Mouse (Mus musculus) liver, postnatal 0 days (tissue): Measurements from ENCODE around the gene Gm853. TPM values are rescaled to one million over a fixed set of nuclear protein-coding genes. Genes with fewer than 3 reads are reported as not detected.

Source experiments
- ATAC-seq: fragments of 200-750 bp; cut with Nextera tagmentation; 2 replicates; pipeline ENCODE4 v1.8.0; 2017; ENCODE audit warnings: mild to moderate bottlenecking, moderate library complexity
- DNase-seq: peaks from one replicate; pipeline ENCODE4 v3.0.0-alpha.2; 2016
- H3K27ac ChIP-seq: fragments of 300-500 bp; sonication (generic); 2 replicates; pipeline ENCODE4 v1.5.1; 2014; ENCODE audit warnings: antibody characterized with exemption, moderate library complexity, mild to moderate bottlenecking, low read depth
- H3K27me3 ChIP-seq: fragments of 300-500 bp; sonication (generic); 2 replicates; pipeline ENCODE4 v1.6.1; 2014; ENCODE audit warnings: low read length, control low read depth, mixed read lengths; ENCODE audit not compliant: insufficient read depth
- H3K36me3 ChIP-seq: fragments of 300-500 bp; sonication (generic); replicated peaks from 2 replicates; pipeline ENCODE4 v1.6.1; 2014; ENCODE audit warnings: mild to moderate bottlenecking, control low read depth, low read length, moderate library complexity, mixed read lengths; ENCODE audit not compliant: insufficient read depth
- H3K4me1 ChIP-seq: fragments of 300-500 bp; sonication (generic); 2 replicates; pipeline ENCODE4 v1.6.1; 2014; ENCODE audit warnings: antibody characterized with exemption, mild to moderate bottlenecking, control low read depth; ENCODE audit not compliant: insufficient read depth
- H3K4me2 ChIP-seq: fragments of 300-500 bp; sonication (generic); 2 replicates; pipeline ENCODE4 v1.6.1; 2014; ENCODE audit warnings: low read depth, mild to moderate bottlenecking, low read length, moderate library complexity, mixed read lengths
- H3K4me3 ChIP-seq: fragments of 300-500 bp; sonication (generic); 2 replicates; pipeline ENCODE4 v1.5.1; 2014; ENCODE audit warnings: low read depth, low read length
- H3K9ac ChIP-seq: fragments of 300-500 bp; sonication (generic); replicated peaks from 2 replicates; pipeline ENCODE4 v1.6.1; 2014; ENCODE audit warnings: mild to moderate bottlenecking, moderate library complexity
- H3K9me3 ChIP-seq: fragments of 300-500 bp; sonication (generic); 2 replicates; pipeline ENCODE4 v1.6.1; 2016; ENCODE audit warnings: mild to moderate bottlenecking, control low read depth, low read length, mixed read lengths
- CTCF ChIP-seq: sonication (generic); IDR thresholded peaks from 2 replicates; pipeline ENCODE4 v1.5.1; 2016; ENCODE audit warnings: antibody characterized with exemption, low read depth
- EP300 ChIP-seq: IDR thresholded peaks from 2 replicates; pipeline ENCODE4 v1.6.1; 2016; ENCODE audit warnings: antibody characterized with exemption, low read depth, mild to moderate bottlenecking
- WGBS: fragments of 180-500 bp; shearing (Covaris S2); extraction: QIAGEN DNeasy Blood & Tissue Kit; methylation state at CpG from one replicate; pipeline ENCODE4 v1.1.7; 2014; ENCODE audit not compliant: insufficient replicate concordance; 5-methylcytosine and 5-hydroxymethylcytosine counted together
- polyA plus RNA-seq: library from polyadenylated mRNA; unstranded; fragments of >200 nt; fragmentation: Nextera tagmentation; extraction: Ambion mirVana; gene quantifications from 2 replicates; pipeline ENCODE4 v1.2.1, GENCODE M21; 2015

The Gm853 gene
- polyA plus RNA-seq, 1 experiment from 2014 or later: not detected

DNA sequence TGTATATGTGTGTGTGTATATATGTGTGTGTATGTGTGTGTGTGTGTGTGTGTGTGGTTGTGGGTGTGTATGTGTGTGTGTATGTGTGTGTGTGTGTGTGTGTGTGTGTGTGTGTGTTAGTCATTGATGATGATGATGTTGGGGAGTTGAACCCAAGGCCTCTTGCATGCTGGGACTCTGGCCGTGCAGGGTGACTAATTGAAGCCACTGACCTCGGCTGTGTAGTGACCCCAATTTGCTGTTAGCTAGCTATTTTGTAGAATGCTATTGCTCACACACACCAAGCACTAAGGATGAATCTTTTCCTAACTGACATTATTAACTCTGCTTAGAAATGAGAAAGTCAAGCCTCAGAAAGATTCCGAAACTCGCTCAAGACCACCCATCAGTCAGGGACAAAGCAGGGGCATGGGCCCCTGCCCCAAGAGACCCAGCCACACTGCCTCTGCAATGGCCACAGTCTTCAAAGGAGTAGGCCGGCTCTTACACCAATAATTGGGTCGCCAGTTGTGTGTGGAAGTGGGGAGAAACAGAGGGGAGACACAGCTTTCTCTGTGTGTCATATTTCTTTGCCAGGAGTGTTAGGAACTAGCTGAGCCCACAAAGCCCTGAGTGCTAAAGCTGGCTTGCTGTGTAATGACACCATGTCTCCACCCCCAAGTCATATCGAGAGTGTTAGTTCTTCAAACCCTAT is 41.1 kb downstream of the Gm853 start:
- H3K4me2 ChIP-seq: no peak overlapping the region
- H3K9ac ChIP-seq: no peak overlapping the region
- TF ChIP-seq CTCF (no peak), EP300 (no peak)
- 68% methylated on average over 7 of the region's 7 CpGs for WGBS
- H3K27ac ChIP-seq: no peak overlapping the region
- H3K4me3 ChIP-seq: no peak overlapping the region
- H3K4me1 ChIP-seq: peaks cover 7% of the 10 kb centered on the region
- DNase-seq: no peak
- H3K36me3 ChIP-seq: no peaks in the 10 kb centered on the region
- no peaks in the 10 kb centered on the region for H3K9me3 ChIP-seq
- H3K27me3 ChIP-seq: no peaks in the 10 kb centered on the region
- no peak for ATAC-seq

DNA sequence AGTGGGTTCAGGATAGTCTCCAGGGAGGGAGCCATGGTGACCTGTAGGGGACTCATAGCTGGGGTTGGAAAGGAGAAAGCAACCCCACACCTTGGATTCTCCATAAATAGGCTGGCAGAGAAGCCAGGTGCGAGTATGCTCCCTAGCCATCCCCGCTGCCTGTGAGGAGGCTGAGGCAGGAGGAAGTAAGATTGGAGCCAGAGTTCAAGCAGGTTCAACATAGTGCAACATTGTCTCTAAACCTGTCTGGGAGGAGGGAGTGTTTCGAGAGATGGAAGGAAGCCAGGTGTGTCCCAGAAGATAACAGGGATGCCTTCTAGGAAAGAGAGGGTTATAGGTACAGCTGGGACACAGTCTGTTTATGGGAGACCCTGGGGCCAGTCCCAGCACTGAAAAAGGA is 42.3 kb downstream of the Gm853 start:
- Histone ChIP-seq H3K4me1 (peaks cover 13% of the 10 kb centered on the region), H3K27ac (no peak overlapping the region), H3K4me2 (no peak overlapping the region), H3K36me3 (no peaks in the 10 kb centered on the region), H3K9me3 (no peaks in the 10 kb centered on the region), H3K4me3 (no peak overlapping the region), H3K27me3 (0 out of 2 replicates have a peak, but pooled peaks cover 9% of the 10 kb centered on the region), H3K9ac (no peak overlapping the region)
- no peak for ATAC-seq
- no peak for TF ChIP-seq EP300
- no peak for TF ChIP-seq CTCF
- 68% methylated on average over 3 of the region's 3 CpGs for WGBS
- no peak for DNase-seq

DNA sequence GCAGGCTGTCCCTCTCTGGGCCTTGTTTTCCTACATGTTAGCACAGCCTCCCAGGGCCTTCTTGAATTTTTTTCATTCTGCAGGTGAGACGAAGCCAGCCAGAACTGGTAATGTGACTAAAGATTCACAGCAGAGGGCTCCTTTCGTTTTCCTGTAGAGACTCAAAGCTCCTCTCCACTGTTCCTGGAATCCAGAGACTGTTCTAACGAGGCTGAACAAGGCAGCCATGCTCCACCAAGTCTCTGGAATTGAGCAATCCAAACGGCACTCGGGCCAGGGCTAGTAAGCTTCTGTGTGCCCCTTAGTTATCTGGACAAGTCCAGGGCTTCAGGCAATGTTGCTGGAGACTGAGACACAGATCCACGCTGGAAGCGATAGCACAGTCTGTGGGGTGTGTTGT is 44.7 kb downstream of the Gm853 start:
- H3K36me3 ChIP-seq: no peaks in the 10 kb centered on the region
- ATAC-seq (no peak), DNase-seq (no peak)
- 45% methylated on average over 7 of the region's 7 CpGs for WGBS
- H3K4me3 ChIP-seq: no peak overlapping the region
- no peak overlapping the region for H3K9ac ChIP-seq
- peaks cover 27% of the 10 kb centered on the region for H3K4me1 ChIP-seq
- H3K9me3 ChIP-seq: no peaks in the 10 kb centered on the region
- H3K27ac ChIP-seq: peak overlapping the region; percentile 16; the same call in 1 of the 2 replicates
- H3K27me3 ChIP-seq: 0 out of 2 replicates have a peak, but pooled peaks cover 9% of the 10 kb centered on the region
- TF ChIP-seq EP300 (no peak), CTCF (no peak)
- H3K4me2 ChIP-seq: no peak overlapping the region

DNA sequence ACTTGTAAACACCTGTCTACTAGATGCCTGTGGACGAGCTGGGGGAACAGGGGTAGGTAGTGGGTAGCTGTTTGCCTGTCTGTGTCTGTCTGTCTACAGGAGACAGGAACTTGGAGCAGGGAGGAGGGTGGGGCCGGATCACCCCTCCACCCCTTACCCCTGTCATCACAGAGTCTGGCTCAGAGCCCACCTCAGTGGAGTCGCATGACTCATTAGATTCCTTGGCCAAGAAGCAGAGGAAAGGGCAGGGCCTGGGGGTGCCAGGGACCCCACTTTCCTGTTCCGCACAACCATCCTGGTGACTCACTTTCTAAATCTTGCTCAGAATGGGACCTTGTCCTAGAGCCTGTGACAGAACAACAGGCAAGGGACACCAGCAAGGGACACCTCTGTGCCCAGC is 45.1 kb downstream of the Gm853 start:
- no peak overlapping the region for H3K4me3 ChIP-seq
- H3K4me1 ChIP-seq: peaks cover 27% of the 10 kb centered on the region
- WGBS: 50% methylated on average over 4 of the region's 4 CpGs
- H3K9me3 ChIP-seq: no peaks in the 10 kb centered on the region
- ATAC-seq (peak; percentile 26; the same call in 1 of the 2 replicates), DNase-seq (no peak)
- H3K27ac ChIP-seq: 0 out of 2 replicates have a peak overlapping the region, but pooled peaks have one; percentile 16
- no peak overlapping the region for H3K4me2 ChIP-seq
- TF ChIP-seq CTCF: no peak
- TF ChIP-seq EP300: peak; percentile 35; the same call in 1 of the 2 replicates
- no peaks in the 10 kb centered on the region for H3K36me3 ChIP-seq
- 0 out of 2 replicates have a peak, but pooled peaks cover 9% of the 10 kb centered on the region for H3K27me3 ChIP-seq
- no peak overlapping the region for H3K9ac ChIP-seq

DNA sequence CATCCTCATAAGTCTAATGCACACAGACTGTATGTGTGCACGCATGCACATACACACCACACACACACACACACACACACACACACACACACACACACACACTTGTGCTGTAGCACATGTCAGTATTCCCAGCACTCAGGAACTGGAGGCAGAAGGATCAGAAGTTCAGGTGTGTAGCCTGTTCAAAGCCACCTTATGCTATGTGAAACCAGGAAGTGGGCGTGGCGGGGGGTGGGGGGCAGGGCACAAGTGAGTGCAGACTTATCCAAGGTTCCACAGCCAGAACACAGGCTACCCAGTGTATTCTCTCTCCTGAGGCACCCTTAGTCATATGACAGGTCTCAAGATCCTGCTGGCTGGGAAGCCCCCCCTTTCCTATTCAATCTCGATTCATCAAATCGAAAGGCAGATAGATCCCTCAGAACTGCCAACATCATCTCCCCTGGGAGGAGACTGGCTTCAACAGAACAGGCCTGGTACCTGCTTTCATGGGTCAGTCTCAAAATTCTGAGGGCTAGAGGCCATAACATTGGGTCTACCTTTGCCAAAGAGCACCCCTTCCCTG is 46.0 kb downstream of the Gm853 start:
- 74% methylated on average over 5 of the region's 5 CpGs for WGBS
- Histone ChIP-seq H3K9ac (no peak overlapping the region), H3K4me3 (no peak overlapping the region), H3K4me1 (peaks cover 26% of the 10 kb centered on the region), H3K9me3 (no peaks in the 10 kb centered on the region), H3K36me3 (no peaks in the 10 kb centered on the region), H3K27me3 (0 out of 2 replicates have a peak, but pooled peaks cover 9% of the 10 kb centered on the region), H3K27ac (peak overlapping the region; percentile 78; the same call in 1 of the 2 replicates), H3K4me2 (no peak overlapping the region)
- ATAC-seq: no peak
- DNase-seq: no peak
- TF ChIP-seq EP300 (no peak), CTCF (no peak)

DNA sequence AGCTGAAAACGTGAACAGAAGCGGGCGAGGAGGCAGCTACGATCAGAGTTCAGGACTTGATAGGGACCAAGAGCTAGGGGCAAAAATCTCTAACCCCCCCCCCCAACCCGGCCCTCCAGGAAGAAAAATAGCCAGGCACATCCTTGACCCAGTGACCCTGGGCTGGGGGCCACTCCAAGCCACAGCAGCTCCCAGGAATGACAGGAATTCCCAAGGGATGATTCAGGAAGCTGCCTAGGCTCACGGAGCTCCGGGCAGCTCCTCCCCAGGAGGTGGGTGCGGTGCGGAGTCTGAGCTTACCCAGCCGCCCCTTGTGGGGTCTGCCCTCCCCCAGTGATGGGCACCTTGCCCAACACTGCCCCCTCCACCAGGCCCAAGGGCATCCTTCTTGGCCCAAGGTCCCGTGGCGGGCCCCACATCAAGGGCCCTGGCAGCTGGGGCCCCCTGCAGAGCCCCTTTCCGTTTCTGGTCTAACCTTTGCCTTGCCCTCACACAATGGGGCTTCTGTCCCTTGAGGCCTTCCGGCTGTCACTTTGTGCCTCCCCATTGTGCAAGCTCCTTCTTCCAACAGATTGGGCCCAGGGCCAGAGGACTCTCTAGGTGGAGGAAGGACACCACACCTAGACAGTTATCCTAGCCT is 47.0 kb downstream of the Gm853 start, which contains the start of gene Tinagl1:
Tinagl1 (minus strand) TSS at position 51 of the 640 bp plus-strand sequence.
- H3K4me2 ChIP-seq: peak within 1 kb of the TSS; percentile 67
- H3K9ac ChIP-seq: peak within 1 kb of the TSS; percentile 59
- 5% methylated on average over 14 of the region's 14 CpGs for WGBS
- peaks cover 24% of the 10 kb centered on the region for H3K4me1 ChIP-seq
- DNase-seq: peak; percentile 59
- peak within 1 kb of the TSS; percentile 38 for H3K4me3 ChIP-seq
- no peaks in the 10 kb centered on the region for H3K9me3 ChIP-seq
- no peaks in the 10 kb centered on the region for H3K36me3 ChIP-seq
- peak within 1 kb of the TSS; percentile 78 for H3K27ac ChIP-seq
- ATAC-seq: peak; percentile 9; the same call in 1 of the 2 replicates
- no peak for TF ChIP-seq EP300
- no peak for TF ChIP-seq CTCF
- 0 out of 2 replicates have a peak, but pooled peaks cover 9% of the 10 kb centered on the region for H3K27me3 ChIP-seq
